Mouse (Mus musculus): Measurements from ENCODE around the gene Bglap2. TPM values are rescaled to one million over a fixed set of nuclear protein-coding genes. Genes with fewer than 3 reads are reported as not detected.
"Not testable (repeated sequence)": the region's sequence is repeated elsewhere in the genome, so short reads cannot be mapped to it uniquely, and the experiment has no call there.

The Bglap2 gene
- total RNA-seq, 4 experiments from 2014 or later, result 2.1 TPM; not detected in 3

- DNase-seq, result no peak
Observed at GRCm38 (mm10) chr3:88384364-88384763, 5.9 kb upstream of the Bglap2 start, which contains the start of gene Bglap. Gene Bglap (minus strand): TSS chr3:88384464.

GRCm38 (mm10) chr3:88382383-88382782 lies 3.9 kb upstream of the Bglap2 start:
- DNase-seq, result not testable (repeated sequence)

GRCm38 (mm10) chr3:88381389-88382315 lies 3.2 kb upstream of the Bglap2 start:
- DNase-seq, result not testable (repeated sequence)

- DNase-seq, result not testable (repeated sequence)
Observed at GRCm38 (mm10) chr3:88376644-88377043, 1.9 kb downstream of the Bglap2 start.

- not testable (repeated sequence) for DNase-seq
Observed at GRCm38 (mm10) chr3:88375750-88376626, 2.5 kb downstream of the Bglap2 start.

- not testable (repeated sequence) for DNase-seq
Observed at GRCm38 (mm10) chr3:88372643-88373042, 5.9 kb downstream of the Bglap2 start, which contains the start of gene Bglap3. Gene Bglap3 (minus strand): TSS chr3:88372743.

- DNase-seq, result not testable (repeated sequence)
Observed at GRCm38 (mm10) chr3:88368511-88368910, 10.0 kb downstream of the Bglap2 start.

- DNase-seq, result not testable (repeated sequence)
Observed at GRCm38 (mm10) chr3:88367517-88367916, 11.0 kb downstream of the Bglap2 start.

GRCm38 (mm10) chr3:88366830-88367428 lies 11.6 kb downstream of the Bglap2 start:
- not testable (repeated sequence) for DNase-seq

GRCm38 (mm10) chr3:88365705-88366361 lies 12.7 kb downstream of the Bglap2 start:
- DNase-seq, result no peak

GRCm38 (mm10) chr3:88364337-88364736 lies 14.2 kb downstream of the Bglap2 start, which contains the start of gene Paqr6:
Gene Paqr6 (plus strand): TSS chr3:88364584.
- DNase-seq, result peak; percentile 37

GRCm38 (mm10) chr3:88363700-88364099 lies 14.8 kb downstream of the Bglap2 start:
- DNase-seq, result no peak

GRCm38 (mm10) chr3:88361612-88362313 lies 16.7 kb downstream of the Bglap2 start:
- no peak for DNase-seq

GRCm38 (mm10) chr3:88361096-88361495 lies 17.4 kb downstream of the Bglap2 start:
- DNase-seq, result no peak

- no peak for DNase-seq
Observed at GRCm38 (mm10) chr3:88359989-88360388, 18.5 kb downstream of the Bglap2 start.

GRCm38 (mm10) chr3:88359584-88359983 lies 18.9 kb downstream of the Bglap2 start:
- DNase-seq, result no peak

- peak; percentile 61 for DNase-seq
Observed at GRCm38 (mm10) chr3:88354396-88355165, 23.9 kb downstream of the Bglap2 start.

GRCm38 (mm10) chr3:88352907-88353306 lies 25.6 kb downstream of the Bglap2 start:
- DNase-seq, result no peak

- no peak for DNase-seq
Observed at GRCm38 (mm10) chr3:88350732-88351131, 27.8 kb downstream of the Bglap2 start.

- DNase-seq, result no peak
Observed at GRCm38 (mm10) chr3:88339006-88339405, 39.5 kb downstream of the Bglap2 start.
